Mouse (Mus musculus) liver, embryonic 15.5 days (tissue): ENCODE results near the gene Zfp423. TPM values are rescaled to one million over a fixed set of nuclear protein-coding genes. Genes with fewer than 3 reads are reported as not detected.

Experiments
- ATAC-seq: fragments of 200-750 bp; cut with Nextera tagmentation; 2 replicates; pipeline ENCODE4 v1.8.0; 2017; ENCODE audit warnings: moderate number of reproducible peaks, mild to moderate bottlenecking, moderate library complexity; ENCODE audit not compliant: insufficient read depth
- H3K27ac ChIP-seq: fragments of 300-500 bp; sonication (generic); replicated peaks from 2 replicates; pipeline ENCODE4 v1.5.1; 2015; ENCODE audit warnings: mild to moderate bottlenecking, inconsistent platforms
- H3K27me3 ChIP-seq: fragments of 300-500 bp; sonication (generic); 2 replicates; pipeline ENCODE4 v1.6.1; 2015; ENCODE audit warnings: mild to moderate bottlenecking, inconsistent platforms
- H3K36me3 ChIP-seq: fragments of 300-500 bp; sonication (generic); replicated peaks from 2 replicates; pipeline ENCODE4 v1.6.1; 2015; ENCODE audit warnings: moderate library complexity, mild to moderate bottlenecking, inconsistent platforms
- H3K4me1 ChIP-seq: fragments of 300-500 bp; sonication (generic); replicated peaks from 2 replicates; pipeline ENCODE4 v1.6.1; 2015; ENCODE audit warnings: inconsistent platforms
- H3K4me2 ChIP-seq: fragments of 300-500 bp; sonication (generic); 2 replicates; pipeline ENCODE4 v1.6.1; 2015; ENCODE audit warnings: moderate library complexity, mild to moderate bottlenecking, inconsistent platforms
- H3K4me3 ChIP-seq: fragments of 300-500 bp; sonication (generic); replicated peaks from 2 replicates; pipeline ENCODE4 v1.5.1; 2015; ENCODE audit warnings: mild to moderate bottlenecking, inconsistent platforms
- H3K9ac ChIP-seq: fragments of 300-500 bp; sonication (generic); 2 replicates; pipeline ENCODE4 v1.6.1; 2015; ENCODE audit warnings: moderate library complexity, mild to moderate bottlenecking, inconsistent platforms
- H3K9me3 ChIP-seq: fragments of 300-500 bp; sonication (generic); replicated peaks from 2 replicates; pipeline ENCODE4 v1.6.1; 2016; ENCODE audit warnings: inconsistent platforms
- WGBS: fragments of 180-500 bp; shearing (Covaris S2); methylation state at CpG from one replicate; pipeline ENCODE4 v1.1.7; 2015; ENCODE audit warnings: mixed read lengths; ENCODE audit not compliant: insufficient replicate concordance; 5-methylcytosine and 5-hydroxymethylcytosine counted together
- polyA plus RNA-seq: library from polyadenylated mRNA; unstranded; fragments of >200 nt; fragmentation: Nextera tagmentation; extraction: Ambion mirVana; gene quantifications from 2 replicates; pipeline ENCODE4 v1.2.1, GENCODE M21; 2015

Zfp423 gene
- polyA plus RNA-seq, 1 experiment from 2014 or later: 0.30 TPM

DNA sequence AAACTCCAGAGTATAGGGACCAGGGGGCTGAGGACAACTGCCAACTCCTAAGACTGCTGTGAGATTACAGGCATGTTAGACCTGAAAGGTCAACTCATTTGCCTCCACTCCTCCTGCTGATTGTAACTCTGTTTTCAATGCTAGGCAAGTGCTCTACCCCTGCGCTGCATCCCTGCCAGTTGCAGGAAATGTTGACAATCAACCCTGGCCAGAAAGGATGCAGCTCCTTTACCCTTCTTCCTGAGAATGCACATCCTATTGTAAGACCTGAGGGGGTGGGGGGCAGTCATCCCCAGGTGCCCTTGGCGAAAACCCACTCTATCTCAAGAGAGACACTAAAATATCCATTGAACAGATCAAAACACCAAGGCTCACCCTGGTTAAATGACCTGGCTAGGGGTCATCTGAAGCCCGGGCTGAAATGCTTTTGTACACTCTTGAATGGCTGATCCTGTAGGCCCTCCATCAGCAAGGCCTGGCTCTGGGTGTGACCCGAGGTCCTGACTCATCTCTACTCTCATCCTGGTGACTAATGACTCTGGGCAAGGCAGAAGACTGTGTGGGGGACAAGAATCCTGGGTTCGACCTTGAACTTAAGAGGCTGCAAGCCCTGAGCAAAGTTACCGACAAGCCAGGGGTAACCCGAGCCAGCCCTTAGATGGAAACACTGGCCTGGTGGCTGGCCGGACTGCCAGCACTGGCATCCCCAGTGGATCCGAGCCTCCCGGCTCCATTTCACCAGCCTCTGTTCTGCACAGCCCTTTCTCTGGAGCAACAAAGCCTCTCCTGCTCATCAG is 32.2 kb downstream of the Zfp423 start:
- Histone ChIP-seq H3K9ac (no peak overlapping the region), H3K4me2 (no peak overlapping the region), H3K4me1 (no peaks in the 10 kb centered on the region), H3K36me3 (no peaks in the 10 kb centered on the region), H3K27me3 (no peaks in the 10 kb centered on the region), H3K27ac (no peak overlapping the region), H3K4me3 (no peak overlapping the region), H3K9me3 (no peaks in the 10 kb centered on the region)
- no peak for ATAC-seq
- 54% methylated on average over 10 of the region's 10 CpGs for WGBS

DNA sequence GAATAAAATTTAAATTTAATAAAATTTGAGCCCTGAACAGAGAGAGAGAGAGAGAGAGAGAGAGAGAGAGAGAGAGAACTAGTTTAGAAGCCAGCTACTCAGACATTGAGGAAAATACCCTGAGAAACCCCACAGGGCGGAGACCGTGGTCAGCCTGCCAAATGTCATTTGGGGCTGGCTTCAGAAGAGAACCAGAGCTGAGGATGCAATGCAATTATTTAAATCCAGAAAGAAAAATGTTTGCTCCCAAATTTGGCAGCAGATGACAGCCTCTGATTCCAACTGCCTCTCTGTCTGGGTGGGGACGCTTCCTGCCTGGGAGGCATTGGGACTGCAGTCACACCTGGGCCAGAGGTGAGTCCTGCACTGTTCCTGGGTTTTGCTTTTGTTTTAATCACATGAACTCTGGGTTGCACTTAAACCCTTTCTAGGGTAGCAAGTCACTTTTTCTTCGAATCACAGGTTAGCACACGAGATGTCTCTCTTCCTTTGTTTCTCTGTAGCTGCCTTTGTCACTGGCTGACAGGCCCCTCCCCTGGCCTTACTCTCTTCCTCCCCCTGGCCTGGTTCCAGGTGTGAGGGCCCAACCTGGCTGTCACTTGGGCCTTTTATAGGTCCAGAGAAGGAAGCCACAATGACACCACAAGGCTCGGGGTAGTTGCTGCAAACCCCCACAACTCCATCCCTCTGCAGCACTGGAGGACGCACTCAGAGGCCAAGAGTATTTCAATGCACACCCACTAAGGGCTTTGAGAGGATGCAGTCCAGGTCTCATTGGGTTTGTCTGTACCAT is 33.1 kb downstream of the Zfp423 start:
- Histone ChIP-seq H3K9ac (no peak overlapping the region), H3K27me3 (no peaks in the 10 kb centered on the region), H3K36me3 (no peaks in the 10 kb centered on the region), H3K9me3 (no peaks in the 10 kb centered on the region), H3K4me3 (no peak overlapping the region), H3K4me2 (no peak overlapping the region), H3K4me1 (no peaks in the 10 kb centered on the region), H3K27ac (no peak overlapping the region)
- no peak for ATAC-seq
- WGBS: 50% methylated on average over 7 of the region's 7 CpGs

DNA sequence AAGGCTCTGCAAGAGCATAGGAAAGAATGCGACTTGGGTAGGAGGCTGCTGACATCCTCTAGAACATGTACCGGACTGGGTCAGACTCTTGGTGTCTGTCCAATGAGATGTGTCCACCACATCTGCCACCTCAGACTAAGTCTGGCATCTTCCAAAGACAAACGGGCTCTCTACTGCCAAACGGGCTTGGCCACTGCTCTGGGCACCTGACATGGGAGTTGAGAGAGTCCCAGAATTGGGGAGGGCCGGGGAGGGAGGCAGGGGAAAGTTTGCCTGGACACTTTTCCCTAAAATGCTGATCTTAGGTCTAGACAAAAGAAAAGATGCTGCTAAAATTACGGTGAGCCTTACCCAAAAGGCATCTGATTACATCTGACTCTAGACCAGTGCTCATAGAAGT is 36.5 kb downstream of the Zfp423 start:
- no peaks in the 10 kb centered on the region for H3K9me3 ChIP-seq
- H3K27me3 ChIP-seq: no peaks in the 10 kb centered on the region
- H3K36me3 ChIP-seq: no peaks in the 10 kb centered on the region
- ATAC-seq: no peak
- no peak overlapping the region for H3K27ac ChIP-seq
- WGBS: 59% methylated on average over 6 of the region's 6 CpGs
- H3K9ac ChIP-seq: no peak overlapping the region
- no peak overlapping the region for H3K4me3 ChIP-seq
- H3K4me2 ChIP-seq: no peak overlapping the region
- H3K4me1 ChIP-seq: no peaks in the 10 kb centered on the region

DNA sequence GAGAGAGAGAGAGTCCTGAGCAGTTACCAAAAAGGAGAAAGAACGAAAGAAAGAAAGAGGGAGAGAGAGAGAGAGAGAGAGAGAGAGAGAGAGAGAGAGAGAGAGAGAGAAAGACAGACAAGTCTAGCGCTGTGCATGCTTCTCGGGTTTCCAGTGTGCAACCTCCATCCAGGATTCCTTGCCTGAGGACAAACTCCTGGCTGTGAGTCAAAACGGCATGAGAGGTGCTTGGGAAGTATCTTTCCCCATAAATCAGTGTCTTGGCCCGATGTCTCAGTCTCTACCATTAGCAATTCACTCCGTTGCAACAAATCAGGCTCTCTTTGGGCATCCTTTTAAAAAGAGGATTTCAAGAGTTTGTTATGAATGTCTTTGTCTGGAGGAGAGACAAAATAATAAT is 36.9 kb downstream of the Zfp423 start:
- H3K36me3 ChIP-seq: no peaks in the 10 kb centered on the region
- 57% methylated on average over 6 of the region's 6 CpGs for WGBS
- H3K9me3 ChIP-seq: no peaks in the 10 kb centered on the region
- H3K4me3 ChIP-seq: no peak overlapping the region
- ATAC-seq: no peak
- no peak overlapping the region for H3K4me2 ChIP-seq
- H3K9ac ChIP-seq: no peak overlapping the region
- H3K27me3 ChIP-seq: no peaks in the 10 kb centered on the region
- no peaks in the 10 kb centered on the region for H3K4me1 ChIP-seq
- no peak overlapping the region for H3K27ac ChIP-seq

DNA sequence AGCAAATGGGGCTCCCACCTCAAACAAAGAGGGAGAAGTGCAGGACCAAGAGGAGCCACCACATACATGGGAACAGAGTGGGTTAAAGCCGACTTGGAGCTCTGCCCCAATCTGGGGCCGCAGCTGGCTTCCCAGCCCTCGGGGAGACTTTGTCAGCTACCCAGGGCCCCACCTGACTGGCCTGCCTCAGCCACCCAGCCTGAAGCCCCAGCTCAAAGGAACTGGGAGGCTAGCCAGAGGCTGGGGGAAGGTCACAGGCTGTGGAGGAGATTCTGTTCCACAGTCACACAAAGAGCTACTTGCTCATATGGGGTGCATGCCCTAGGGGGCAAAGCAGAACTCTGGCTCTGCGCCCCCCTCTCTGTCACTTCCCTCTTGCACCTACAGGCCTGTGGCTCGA is 41.4 kb downstream of the Zfp423 start:
- no peak for ATAC-seq
- no peak overlapping the region for H3K27ac ChIP-seq
- H3K4me3 ChIP-seq: no peak overlapping the region
- no peaks in the 10 kb centered on the region for H3K9me3 ChIP-seq
- no peak overlapping the region for H3K9ac ChIP-seq
- no peak overlapping the region for H3K4me2 ChIP-seq
- no peaks in the 10 kb centered on the region for H3K4me1 ChIP-seq
- no peaks in the 10 kb centered on the region for H3K36me3 ChIP-seq
- WGBS: 46% methylated on average over 5 of the region's 5 CpGs
- H3K27me3 ChIP-seq: no peaks in the 10 kb centered on the region

DNA sequence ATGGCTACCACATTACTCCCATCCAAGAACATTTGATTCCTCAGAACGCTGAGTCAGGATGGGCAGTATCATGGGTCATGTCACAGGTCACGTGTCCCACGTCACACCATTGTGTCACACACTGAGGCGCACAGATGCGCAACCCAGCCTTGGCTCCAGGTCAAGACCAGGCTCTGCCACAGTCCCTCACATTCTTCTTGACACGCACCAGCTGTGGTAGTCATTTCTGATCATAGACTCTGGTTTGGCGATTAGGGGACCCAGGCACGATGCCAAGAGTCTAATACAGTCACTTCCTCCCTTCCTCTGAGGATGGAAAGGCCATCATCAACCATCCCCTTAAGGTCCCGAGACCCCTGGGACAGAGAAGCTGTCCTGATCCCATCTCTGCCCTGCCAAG is 43.6 kb downstream of the Zfp423 start:
- ATAC-seq: no peak
- Histone ChIP-seq H3K27ac (no peak overlapping the region), H3K27me3 (no peaks in the 10 kb centered on the region), H3K9me3 (no peaks in the 10 kb centered on the region), H3K4me1 (no peaks in the 10 kb centered on the region), H3K36me3 (no peaks in the 10 kb centered on the region), H3K4me2 (no peak overlapping the region), H3K9ac (no peak overlapping the region), H3K4me3 (no peak overlapping the region)
- WGBS: 60% methylated on average over 9 of the region's 9 CpGs

DNA sequence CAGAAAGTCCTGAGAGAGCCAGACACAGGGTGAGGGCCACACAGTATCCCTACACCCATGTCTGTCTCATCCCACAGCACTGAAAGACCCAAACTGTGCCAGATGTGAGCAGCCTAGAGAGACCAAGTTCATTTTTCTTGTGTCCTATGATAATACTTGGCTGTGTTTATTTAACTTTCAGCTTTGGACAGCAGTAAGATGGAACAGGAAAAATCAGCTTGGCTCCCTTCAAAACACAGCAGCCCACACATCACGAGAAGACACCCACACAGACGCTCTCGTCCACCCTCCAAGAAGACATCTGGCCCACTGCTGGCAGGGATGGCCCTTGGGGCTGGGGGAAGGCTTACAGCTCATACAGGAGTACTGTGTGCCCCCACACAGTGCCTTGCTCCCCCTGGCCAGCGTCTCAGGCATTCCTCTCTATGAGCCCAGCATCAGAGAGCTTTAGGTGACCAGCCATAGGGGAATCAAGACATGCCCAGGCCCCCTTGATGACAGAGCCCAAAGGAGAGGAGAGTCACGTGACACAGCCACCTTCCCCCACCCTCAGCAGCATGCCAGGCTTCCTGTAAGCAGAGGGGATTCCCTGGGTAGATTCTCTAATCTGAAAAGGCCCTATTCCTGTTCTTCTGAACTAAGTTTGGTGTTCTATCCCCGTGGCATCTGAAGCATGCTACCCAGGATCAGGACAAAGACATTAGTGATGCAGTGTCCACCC is 45.0 kb downstream of the Zfp423 start:
- Histone ChIP-seq H3K9me3 (no peaks in the 10 kb centered on the region), H3K4me2 (no peak overlapping the region), H3K27me3 (no peaks in the 10 kb centered on the region), H3K9ac (no peak overlapping the region), H3K4me3 (no peak overlapping the region), H3K4me1 (no peaks in the 10 kb centered on the region), H3K36me3 (no peaks in the 10 kb centered on the region), H3K27ac (no peak overlapping the region)
- no peak for ATAC-seq
- WGBS: 52% methylated on average over 6 of the region's 6 CpGs

DNA sequence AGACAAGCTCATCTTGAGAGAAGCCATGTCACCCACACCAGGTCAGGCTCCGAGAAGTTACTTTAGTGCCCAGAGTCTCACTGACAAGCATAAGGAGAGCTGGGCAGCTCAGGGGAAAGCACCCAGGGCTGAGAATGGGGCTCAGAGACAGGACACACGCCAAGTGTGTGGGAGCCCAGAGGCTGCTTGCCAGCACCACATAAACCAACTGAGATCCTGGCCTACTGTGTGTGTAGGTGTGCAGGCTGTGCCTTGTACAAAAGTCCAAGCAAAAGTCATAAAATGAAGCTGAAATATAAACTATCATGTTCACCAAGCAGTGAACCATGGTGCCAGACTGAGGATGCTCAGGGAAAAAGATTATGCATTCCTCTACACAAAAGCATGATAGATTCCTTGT is 50.5 kb downstream of the Zfp423 start:
- H3K4me3 ChIP-seq: no peak overlapping the region
- H3K9me3 ChIP-seq: no peaks in the 10 kb centered on the region
- no peak overlapping the region for H3K4me2 ChIP-seq
- H3K27me3 ChIP-seq: no peaks in the 10 kb centered on the region
- no peaks in the 10 kb centered on the region for H3K36me3 ChIP-seq
- no peak for ATAC-seq
- H3K9ac ChIP-seq: no peak overlapping the region
- whole genome bisulfite sequencing: 32% methylated on average over 2 of the region's 2 CpGs
- no peak overlapping the region for H3K27ac ChIP-seq
- H3K4me1 ChIP-seq: no peaks in the 10 kb centered on the region

DNA sequence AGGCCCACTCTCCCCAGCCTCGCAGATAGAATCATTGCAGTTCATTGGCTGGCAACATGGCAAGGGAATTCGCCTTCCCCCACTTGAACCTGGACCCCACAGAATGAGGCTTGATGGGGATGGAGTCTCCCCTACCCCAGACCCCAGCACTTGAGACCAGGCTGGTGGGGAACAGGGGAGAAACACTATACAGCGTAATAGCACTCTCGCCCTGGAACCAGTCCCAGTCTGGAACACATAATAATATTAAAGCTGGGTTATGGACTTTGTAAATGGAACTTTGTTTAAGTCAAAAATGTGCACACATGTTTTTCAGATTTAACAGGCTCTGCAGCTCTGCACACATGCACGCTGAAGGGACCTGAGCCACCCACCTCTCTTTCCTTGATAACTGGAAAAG is 54.0 kb downstream of the Zfp423 start:
- Histone ChIP-seq H3K27ac (no peak overlapping the region), H3K4me2 (no peak overlapping the region), H3K9me3 (no peaks in the 10 kb centered on the region), H3K4me1 (no peaks in the 10 kb centered on the region), H3K9ac (no peak overlapping the region), H3K36me3 (no peaks in the 10 kb centered on the region), H3K27me3 (no peaks in the 10 kb centered on the region), H3K4me3 (no peak overlapping the region)
- 71% methylated on average over 5 of the region's 5 CpGs for WGBS
- no peak for ATAC-seq

DNA sequence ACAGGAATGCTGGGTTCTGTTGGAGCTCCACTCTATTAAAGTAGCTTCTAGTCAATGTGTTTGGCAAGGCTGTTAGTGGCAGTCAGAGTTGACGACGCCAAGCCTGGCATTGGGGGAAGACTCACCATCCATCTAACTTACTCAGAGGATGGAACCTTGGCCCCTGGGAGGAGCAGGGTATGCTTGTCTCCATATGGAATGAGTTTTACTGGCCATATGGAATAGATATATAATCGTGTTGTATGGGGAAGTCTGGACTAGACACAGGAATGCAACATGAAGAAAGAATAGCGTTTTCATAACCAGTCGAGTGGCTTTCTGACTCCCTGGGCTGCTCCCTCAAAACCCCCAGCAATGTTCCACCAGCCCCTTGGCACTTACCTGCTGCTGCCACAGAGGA is 55.3 kb downstream of the Zfp423 start:
- Histone ChIP-seq H3K36me3 (no peaks in the 10 kb centered on the region), H3K27ac (no peak overlapping the region), H3K4me3 (no peak overlapping the region), H3K27me3 (no peaks in the 10 kb centered on the region), H3K9ac (no peak overlapping the region), H3K4me1 (no peaks in the 10 kb centered on the region), H3K4me2 (no peak overlapping the region), H3K9me3 (no peaks in the 10 kb centered on the region)
- WGBS: 68% methylated on average over 5 of the region's 5 CpGs
- ATAC-seq: no peak
